Mouse (Mus musculus) CH12.LX (cell line): ENCODE data around the gene Fat3.

ENCODE experiments used
- CTCF ChIP-seq, 2 experiments: IDR thresholded peaks in 1 of 2; conservative IDR thresholded peaks in 1 of 2; 2 replicates each; pipeline ENCODE4 v1.5.1; 2011 to 2012; ENCODE audit warnings: low read depth in 2 of 2, low read length in 2 of 2, improper control_type of control experiment in 1 of 2, inconsistent platforms in 1 of 2, mild to moderate bottlenecking in 1 of 2, moderate library complexity in 1 of 2
- E2F4 ChIP-seq: IDR thresholded peaks from 2 replicates; pipeline ENCODE4 v1.6.1; 2011; ENCODE audit warnings: low read depth, low read length, improper control_type of control experiment; ENCODE audit not compliant: insufficient replicate concordance
- ETS1 ChIP-seq: conservative IDR thresholded peaks from 2 replicates; pipeline ENCODE4 v1.6.1; 2012; ENCODE audit warnings: low read depth, mild to moderate bottlenecking, inconsistent platforms, low read length, improper control_type of control experiment, moderate library complexity
- MAFK ChIP-seq: IDR thresholded peaks from 2 replicates; pipeline ENCODE4 v1.6.1; 2011; ENCODE audit warnings: low read length, improper control_type of control experiment; ENCODE audit not compliant: insufficient replicate concordance

DNA sequence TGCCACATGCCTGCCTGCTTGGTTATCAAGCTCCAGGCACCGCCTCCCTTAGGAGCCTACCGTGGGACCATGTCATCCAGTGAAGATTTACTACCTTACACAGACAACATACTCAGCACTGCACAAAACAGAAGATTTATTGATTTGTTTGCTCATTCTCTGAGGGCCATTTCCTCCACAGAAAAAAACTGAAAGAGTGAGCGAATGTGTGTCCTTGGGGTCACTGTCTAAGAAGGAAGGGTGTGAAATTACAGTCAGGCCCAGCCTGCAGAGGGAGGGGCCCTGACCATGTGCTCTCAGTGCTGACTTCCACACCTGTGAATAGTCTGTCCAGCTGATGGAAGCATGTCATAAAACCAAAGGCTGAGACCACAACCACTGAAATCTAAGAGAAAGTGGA lies 536.9 kb downstream of the Fat3 start:
- TF ChIP-seq CTCF (conservative IDR thresholded peaks at IDR 0.05 in 1 of 2, IDR thresholded peaks at IDR 0.05 in 1 of 2; ENCODE audit: low read depth in 2 of 2, low read length in 2 of 2) (no peak), ETS1 (no peak), E2F4 (no peak), MAFK (no peak)
